Mouse (Mus musculus) kidney, postnatal 4 days (tissue): ENCODE results near the gene Tmem179.
A peak's percentile ranks its signal among the peaks of the same experiment; 100 is the strongest.

Experiments
- DNase-seq, 2 experiments: peaks; one replicate each; pipeline ENCODE4 v3.0.0; 2021; ENCODE audit warnings: mixed read lengths in 2 of 2

The Tmem179 gene

GRCm38 (mm10) chr12:112516697-112517337, at the start of gene Tmem179:
Gene Tmem179 (minus strand): TSS chr12:112516747.
- peak; percentile 70 to 83 for DNase-seq

GRCm38 (mm10) chr12:112563011-112563410, 46.5 kb upstream of the Tmem179 start:
- DNase-seq = no peak

- no peak for DNase-seq
These were observed 45.9 kb upstream of the Tmem179 start for GRCm38 (mm10) chr12:112562462-112562861.

- DNase-seq = no peak
These were observed 44.6 kb upstream of the Tmem179 start for GRCm38 (mm10) chr12:112561163-112561562.

GRCm38 (mm10) chr12:112560176-112560797, 43.7 kb upstream of the Tmem179 start:
- peak; percentile 65 to 75 for DNase-seq

- no peak for DNase-seq
These were observed 43.1 kb upstream of the Tmem179 start for GRCm38 (mm10) chr12:112559671-112560070.

- peak in 1 of 2 experiments; percentile 18 for DNase-seq
These were observed 42.7 kb upstream of the Tmem179 start for GRCm38 (mm10) chr12:112559231-112559630.

- DNase-seq = no peak
These were observed 40.7 kb upstream of the Tmem179 start for GRCm38 (mm10) chr12:112557219-112557618.

- DNase-seq = no peak
These were observed 40.0 kb upstream of the Tmem179 start for GRCm38 (mm10) chr12:112556531-112557060.

GRCm38 (mm10) chr12:112554900-112555299, 38.4 kb upstream of the Tmem179 start:
- peak; percentile 84 to 91 for DNase-seq

- DNase-seq = no peak
These were observed 36.0 kb upstream of the Tmem179 start for GRCm38 (mm10) chr12:112552520-112552919.

GRCm38 (mm10) chr12:112551861-112552375, 35.4 kb upstream of the Tmem179 start:
- DNase-seq = peak; percentile 88 to 89

- no peak for DNase-seq
These were observed 32.7 kb upstream of the Tmem179 start for GRCm38 (mm10) chr12:112549287-112549686.

GRCm38 (mm10) chr12:112546110-112546509, 29.6 kb upstream of the Tmem179 start:
- DNase-seq = no peak

GRCm38 (mm10) chr12:112544946-112545701, 28.6 kb upstream of the Tmem179 start:
- DNase-seq = peak; percentile 33 to 37

- no peak for DNase-seq
These were observed 27.4 kb upstream of the Tmem179 start for GRCm38 (mm10) chr12:112543941-112544340.

- DNase-seq = peak; percentile 95 to 96
These were observed 26.4 kb upstream of the Tmem179 start for GRCm38 (mm10) chr12:112542920-112543300.

GRCm38 (mm10) chr12:112542257-112542919, 25.8 kb upstream of the Tmem179 start:
- DNase-seq = peak; percentile 18 to 38

- DNase-seq = no peak
These were observed 25.0 kb upstream of the Tmem179 start for GRCm38 (mm10) chr12:112541483-112542091.

- no peak for DNase-seq
These were observed 23.8 kb upstream of the Tmem179 start for GRCm38 (mm10) chr12:112540321-112540720.

- DNase-seq = no peak
These were observed 23.0 kb upstream of the Tmem179 start for GRCm38 (mm10) chr12:112539466-112539965.

- DNase-seq = no peak
These were observed 21.8 kb upstream of the Tmem179 start for GRCm38 (mm10) chr12:112538356-112538755.
